Mouse (Mus musculus): ENCODE results near the gene Trnau1ap. TPM values are rescaled to one million over a fixed set of nuclear protein-coding genes. Genes with fewer than 3 reads are reported as not detected.
"Not testable (repeated sequence)": the region's sequence is repeated elsewhere in the genome, so short reads cannot be mapped to it uniquely, and the experiment has no call there.

Gene Trnau1ap
- polyA plus RNA-seq, 1 experiment from 2014 or later: 69.9 TPM

DNA sequence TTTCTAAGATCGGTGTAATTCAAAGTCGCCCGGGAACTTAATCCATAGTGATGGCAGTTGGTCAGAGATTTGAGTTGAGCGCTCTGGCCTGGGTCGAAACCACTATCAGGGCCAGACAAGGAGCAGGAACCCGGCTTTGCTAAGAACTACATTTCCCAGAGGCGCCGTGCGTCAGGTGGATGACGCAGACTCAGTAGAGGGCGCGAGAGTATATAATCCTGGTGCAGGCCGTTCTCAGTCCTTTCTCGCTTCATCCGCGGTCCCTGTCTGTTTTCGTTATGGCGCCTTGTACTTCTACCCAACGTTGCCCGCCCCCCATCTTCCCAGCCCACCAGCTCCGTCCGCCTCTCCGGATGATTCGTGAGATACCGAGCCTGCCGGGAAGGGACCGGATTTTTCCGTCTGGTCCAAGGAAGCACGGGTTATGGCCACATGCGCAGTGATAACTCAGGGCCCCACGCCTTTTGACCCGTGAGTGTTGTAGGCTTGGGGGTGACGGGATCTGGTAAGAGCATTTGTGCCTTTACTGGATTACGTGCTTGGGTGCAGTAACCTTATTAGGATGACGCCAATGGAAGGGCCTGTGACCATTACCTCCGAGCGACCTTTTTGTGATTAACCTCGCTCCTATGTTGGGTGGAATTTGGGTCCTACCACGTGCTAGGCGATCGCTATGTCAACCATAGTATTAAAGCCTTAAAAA, 20.8 kb downstream of the Trnau1ap start:
- Histone ChIP-seq H3K4me2 (peak overlapping the region; percentile 74), H3K4me1 (peaks cover 15% of the 10 kb centered on the region), H3K27ac (replicated peaks) (peak overlapping the region; percentile 85), H3K4me3 (replicated peaks) (peak overlapping the region; percentile 57), H3K27me3 (replicated peaks) (no peaks in the 10 kb centered on the region), H3K9ac (replicated peaks) (peak overlapping the region; percentile 79), H3K36me3 (peaks cover 36% of the 10 kb centered on the region), H3K9me3 (replicated peaks) (no peaks in the 10 kb centered on the region)
- WGBS: under 1% methylated on average over 41 of the region's 41 CpGs
- ATAC-seq (ENCODE audit: low FRiP score): peak; percentile 94

DNA sequence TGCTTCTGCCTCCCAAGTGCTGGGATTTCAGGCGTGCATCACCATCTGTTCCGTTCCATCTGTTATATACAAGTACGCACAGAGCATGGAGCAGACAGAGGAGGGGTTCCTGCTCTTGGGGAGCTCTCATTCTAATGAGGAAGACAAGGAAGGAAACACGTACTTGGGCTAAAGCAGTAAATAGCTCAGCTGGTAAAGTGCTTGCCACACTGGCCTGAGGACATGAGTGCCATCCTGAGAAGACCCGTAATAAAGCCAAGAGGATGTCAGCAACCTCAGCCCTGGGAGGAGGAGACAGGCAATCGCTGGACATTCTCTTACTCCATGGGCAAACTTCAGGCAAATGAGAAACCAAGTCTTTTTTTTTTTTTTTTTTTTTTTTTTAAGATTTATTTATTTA, 23.3 kb downstream of the Trnau1ap start:
- H3K9ac ChIP-seq (replicated peaks): no peak overlapping the region
- H3K36me3 ChIP-seq: peaks cover 10% of the 10 kb centered on the region
- no peak overlapping the region for H3K4me3 ChIP-seq (replicated peaks)
- no peak overlapping the region for H3K27ac ChIP-seq (replicated peaks)
- H3K27me3 ChIP-seq (replicated peaks): no peaks in the 10 kb centered on the region
- 75% methylated on average over 6 of the region's 6 CpGs for WGBS
- H3K4me2 ChIP-seq: no peak overlapping the region
- peaks cover 24% of the 10 kb centered on the region for H3K4me1 ChIP-seq
- no peak for ATAC-seq (ENCODE audit: low FRiP score)
- H3K9me3 ChIP-seq (replicated peaks): no peaks in the 10 kb centered on the region

DNA sequence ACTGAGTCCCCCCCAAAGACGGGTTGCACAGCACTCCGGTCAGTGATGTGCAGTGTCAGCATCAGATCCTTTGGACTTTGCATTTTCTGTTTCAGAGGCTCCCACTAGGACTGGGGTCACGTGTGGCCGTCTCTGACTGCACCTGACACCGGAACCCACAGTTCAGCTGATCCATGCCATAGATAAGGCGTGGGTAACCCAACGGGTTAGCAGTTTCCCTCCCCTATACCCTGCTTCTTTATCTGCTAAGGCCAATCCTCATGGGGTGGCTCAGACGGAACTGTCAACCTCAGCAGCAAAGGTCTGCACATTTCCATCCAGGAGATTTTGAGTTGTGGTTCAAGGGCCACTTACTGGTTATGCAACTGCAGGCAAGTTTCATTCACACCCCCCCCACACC, 24.1 kb downstream of the Trnau1ap start:
- H3K9me3 ChIP-seq (replicated peaks): no peaks in the 10 kb centered on the region
- no peak overlapping the region for H3K9ac ChIP-seq (replicated peaks)
- no peak overlapping the region for H3K4me2 ChIP-seq
- H3K4me3 ChIP-seq (replicated peaks): no peak overlapping the region
- no peaks in the 10 kb centered on the region for H3K27me3 ChIP-seq (replicated peaks)
- peaks cover 20% of the 10 kb centered on the region for H3K4me1 ChIP-seq
- 89% methylated on average over 8 of the region's 8 CpGs for WGBS
- ATAC-seq (ENCODE audit: low FRiP score): no peak
- peaks cover 3% of the 10 kb centered on the region for H3K36me3 ChIP-seq
- no peak overlapping the region for H3K27ac ChIP-seq (replicated peaks)

DNA sequence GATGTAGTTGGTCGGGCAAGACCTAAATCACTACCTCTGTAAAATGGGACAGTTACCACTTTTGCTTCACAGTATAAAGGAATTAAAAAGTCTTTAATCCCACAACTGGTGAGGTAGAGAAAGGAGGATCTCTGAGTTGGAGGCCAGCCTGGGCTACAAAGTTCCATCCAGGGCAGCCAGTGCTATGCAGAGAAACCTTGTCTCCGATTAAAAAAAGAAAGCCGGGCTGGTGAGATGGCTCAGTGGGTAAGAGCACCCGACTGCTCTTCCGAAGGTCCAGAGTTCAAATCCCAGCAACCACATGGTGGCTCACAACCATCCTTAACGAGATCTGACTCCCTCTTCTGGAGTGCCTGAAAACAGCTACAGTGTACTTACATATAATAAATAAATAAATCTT, 25.9 kb downstream of the Trnau1ap start:
- H3K27ac ChIP-seq (replicated peaks); H3K27me3 ChIP-seq (replicated peaks); ATAC-seq (ENCODE audit: low FRiP score); H3K36me3 ChIP-seq; H3K9me3 ChIP-seq (replicated peaks); H3K9ac ChIP-seq (replicated peaks): not testable (repeated sequence)
- Histone ChIP-seq H3K4me1 (peaks cover 12% of the 10 kb centered on the region), H3K4me2 (peak overlapping the region; percentile 61), H3K4me3 (replicated peaks) (peak overlapping the region; percentile 40)
- 43% methylated on average over 6 of the region's 6 CpGs for WGBS

DNA sequence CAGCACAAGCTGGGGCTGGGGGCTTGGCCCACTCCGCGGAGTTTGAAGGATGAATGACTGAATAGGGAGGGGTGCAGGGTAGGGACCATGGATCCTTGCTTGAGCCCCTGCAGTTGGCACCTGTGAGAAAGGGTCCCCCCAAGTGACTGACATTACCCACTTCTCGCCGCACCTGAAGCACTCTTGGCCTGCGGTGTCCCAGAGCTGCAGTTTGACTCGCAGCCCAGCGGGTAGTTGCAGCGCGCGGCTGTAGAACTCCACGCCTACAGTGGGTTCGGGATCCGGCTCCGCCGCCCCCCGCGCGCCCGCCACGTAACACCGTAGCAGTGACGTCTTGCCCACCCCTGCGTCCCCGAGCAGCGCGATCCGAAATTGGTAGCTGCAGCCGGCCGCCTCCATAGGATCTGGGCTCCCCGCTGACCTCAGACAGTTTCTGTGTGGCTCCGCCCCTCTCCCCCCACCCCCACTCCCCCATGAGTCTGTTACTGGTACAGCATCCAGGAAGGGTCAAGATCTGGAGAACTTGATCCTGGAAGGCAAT, 26.3 kb downstream of the Trnau1ap start, which contains the start of gene Rab42:
Gene Rab42 (minus strand): TSS at position 447 of the 541 bp plus-strand sequence.
- Histone ChIP-seq H3K9me3 (replicated peaks) (no peaks in the 10 kb centered on the region), H3K27ac (replicated peaks) (no peak within 1 kb of the TSS), H3K9ac (replicated peaks) (peak within 1 kb of the TSS; percentile 37), H3K36me3 (no peaks in the 10 kb centered on the region), H3K27me3 (replicated peaks) (no peaks in the 10 kb centered on the region), H3K4me2 (peak within 1 kb of the TSS; percentile 61), H3K4me1 (peaks cover 9% of the 10 kb centered on the region), H3K4me3 (replicated peaks) (peak within 1 kb of the TSS; percentile 40)
- 1% methylated on average over 31 of the region's 31 CpGs for WGBS
- peak; percentile 40 for ATAC-seq (ENCODE audit: low FRiP score)

DNA sequence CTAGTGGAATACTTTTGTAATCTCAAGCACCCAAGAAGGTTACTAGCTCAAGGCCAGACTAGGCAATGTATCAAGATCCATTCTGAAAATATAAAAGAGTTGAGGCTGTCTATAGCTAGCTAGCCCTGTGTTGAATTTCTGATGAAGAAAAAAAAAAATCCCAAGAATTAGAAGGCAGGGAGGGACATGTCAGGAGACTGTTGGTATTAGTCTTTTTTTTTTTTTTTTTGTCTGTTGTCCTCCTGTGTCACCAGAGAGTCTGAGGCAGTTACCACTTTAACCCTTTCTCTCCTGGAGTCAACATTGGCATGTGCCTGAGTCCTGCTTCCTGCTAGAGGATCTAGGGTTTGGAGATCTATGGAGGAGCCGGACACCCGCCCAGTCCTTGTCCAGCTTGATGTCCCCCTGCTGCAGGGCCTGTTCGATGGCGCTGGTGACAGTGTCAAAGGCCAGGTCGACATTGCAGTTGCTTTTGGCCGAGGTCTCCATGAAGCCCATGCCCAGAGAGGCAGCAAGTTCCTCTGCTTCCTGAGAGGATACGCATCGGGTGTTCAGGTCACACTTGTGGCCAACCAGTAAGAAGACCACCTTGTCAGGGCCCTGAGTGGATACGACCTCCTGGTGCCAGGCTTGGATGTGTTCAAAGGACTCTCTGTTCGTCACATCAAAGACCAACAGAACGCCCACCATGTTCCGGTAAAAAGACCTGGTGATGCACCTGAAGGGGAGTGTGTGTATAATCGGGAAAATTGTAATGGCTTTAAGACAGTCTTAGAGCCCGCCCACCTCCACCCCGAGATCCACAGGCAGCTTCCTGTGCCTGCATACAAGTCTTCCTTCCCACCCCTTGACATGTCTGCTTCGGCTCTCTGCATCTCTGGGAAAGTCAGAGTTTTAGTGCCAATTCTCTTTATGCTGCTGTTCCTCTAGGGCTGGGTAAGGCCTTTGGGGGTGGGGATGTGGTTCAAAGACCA, 27.1 kb downstream of the Trnau1ap start:
- 70% methylated on average over 16 of the region's 16 CpGs for WGBS
- peak overlapping the region; percentile 40 for H3K4me3 ChIP-seq (replicated peaks)
- ATAC-seq (ENCODE audit: low FRiP score): peak; percentile 4; the same call in 1 of the 2 replicates
- H3K36me3 ChIP-seq: no peaks in the 10 kb centered on the region
- peaks cover 9% of the 10 kb centered on the region for H3K4me1 ChIP-seq
- H3K27me3 ChIP-seq (replicated peaks): no peaks in the 10 kb centered on the region
- no peaks in the 10 kb centered on the region for H3K9me3 ChIP-seq (replicated peaks)
- no peak overlapping the region for H3K27ac ChIP-seq (replicated peaks)
- peak overlapping the region; percentile 37 for H3K9ac ChIP-seq (replicated peaks)
- peak overlapping the region; percentile 61 for H3K4me2 ChIP-seq

DNA sequence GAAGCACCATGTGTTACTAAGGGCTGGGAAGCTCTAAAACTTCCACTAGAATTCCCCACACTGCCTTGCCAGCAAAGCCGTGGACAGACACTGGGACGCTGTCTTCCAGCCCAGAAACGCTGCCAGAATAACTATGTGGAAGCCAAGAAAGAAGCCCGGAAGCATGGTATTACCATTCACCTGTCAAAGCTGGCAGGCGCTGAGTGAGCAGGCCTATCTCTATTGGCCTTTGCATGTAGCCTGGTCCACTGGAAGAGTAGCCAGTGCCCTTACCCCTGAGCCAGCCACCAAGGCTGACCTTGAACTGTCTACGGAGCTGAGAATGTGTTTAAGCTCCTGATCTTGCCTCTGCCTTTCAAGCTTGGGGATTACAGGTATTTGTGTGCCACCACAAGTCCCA, 27.9 kb downstream of the Trnau1ap start:
- H3K27ac ChIP-seq (replicated peaks): no peak overlapping the region
- no peak for ATAC-seq (ENCODE audit: low FRiP score)
- H3K4me2 ChIP-seq: no peak overlapping the region
- 92% methylated on average over 6 of the region's 6 CpGs for WGBS
- no peak overlapping the region for H3K9ac ChIP-seq (replicated peaks)
- no peaks in the 10 kb centered on the region for H3K27me3 ChIP-seq (replicated peaks)
- H3K9me3 ChIP-seq (replicated peaks): no peaks in the 10 kb centered on the region
- no peaks in the 10 kb centered on the region for H3K36me3 ChIP-seq
- no peak overlapping the region for H3K4me3 ChIP-seq (replicated peaks)
- peaks cover 9% of the 10 kb centered on the region for H3K4me1 ChIP-seq

DNA sequence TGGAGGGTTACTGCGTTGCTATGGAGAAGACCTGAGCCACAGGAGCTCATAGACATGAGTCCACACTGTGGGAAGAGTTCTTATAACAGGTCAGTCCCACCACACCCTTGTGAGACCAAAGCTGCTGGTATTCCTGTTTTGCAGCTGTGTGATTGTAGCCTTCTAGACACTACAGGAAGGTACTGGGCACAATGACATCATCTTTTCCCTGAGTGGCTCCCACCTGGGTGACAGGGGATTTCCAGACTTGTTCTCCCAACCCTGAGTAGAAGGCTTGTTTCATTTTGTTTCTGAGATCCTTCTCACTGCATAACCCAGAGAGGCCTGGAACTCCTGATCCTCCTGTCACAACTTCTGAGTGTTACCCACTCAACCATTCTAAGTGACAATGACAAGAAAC, 29.5 kb downstream of the Trnau1ap start:
- WGBS: 90% methylated on average over 1 of the region's 1 CpGs
- Histone ChIP-seq H3K36me3 (0 out of 2 replicates have a peak, but pooled peaks cover 4% of the 10 kb centered on the region), H3K9ac (replicated peaks) (no peak overlapping the region), H3K4me1 (peaks cover 9% of the 10 kb centered on the region), H3K27me3 (replicated peaks) (no peaks in the 10 kb centered on the region), H3K4me2 (no peak overlapping the region), H3K27ac (replicated peaks) (no peak overlapping the region), H3K9me3 (replicated peaks) (no peaks in the 10 kb centered on the region), H3K4me3 (replicated peaks) (no peak overlapping the region)
- ATAC-seq (ENCODE audit: low FRiP score): no peak

DNA sequence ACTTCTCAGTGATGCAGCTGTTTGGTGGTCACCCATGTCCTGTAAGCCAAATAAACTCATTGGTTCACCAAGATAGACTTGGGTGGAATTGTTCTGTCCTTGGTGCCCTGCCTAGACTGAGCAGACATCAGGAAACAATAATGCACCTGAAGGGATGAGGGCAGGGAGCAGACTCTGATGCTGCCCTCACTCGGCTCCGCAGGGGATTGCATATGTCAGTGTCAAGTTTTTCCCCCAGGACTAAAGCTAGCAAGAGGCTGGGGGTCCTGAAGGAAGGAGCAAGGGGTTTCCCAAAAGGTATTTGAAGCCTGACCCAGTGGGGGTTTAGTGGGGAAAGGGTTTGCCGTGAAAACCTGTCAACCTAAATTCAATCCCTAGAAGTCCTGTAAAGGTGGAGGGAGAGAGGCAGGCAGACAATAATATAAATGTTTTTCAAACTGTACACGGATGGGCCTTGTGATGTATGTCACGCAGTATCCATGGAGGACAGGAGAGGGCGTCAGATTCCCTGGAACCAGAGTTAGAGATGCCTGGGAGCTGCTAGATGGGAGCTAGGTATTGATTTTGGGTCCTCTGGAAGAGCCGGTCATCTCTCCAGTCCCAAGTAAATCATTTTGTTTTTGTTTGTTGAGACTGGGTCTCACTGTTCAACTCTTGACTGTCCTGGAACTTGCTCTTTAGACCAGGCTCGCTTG, 33.5 kb downstream of the Trnau1ap start:
- H3K27me3 ChIP-seq (replicated peaks): no peaks in the 10 kb centered on the region
- 41% methylated on average over 8 of the region's 8 CpGs for whole genome bisulfite sequencing
- H3K36me3 ChIP-seq: peaks cover 24% of the 10 kb centered on the region
- no peak for ATAC-seq (ENCODE audit: low FRiP score)
- H3K9ac ChIP-seq (replicated peaks): no peak overlapping the region
- no peaks in the 10 kb centered on the region for H3K4me1 ChIP-seq
- no peaks in the 10 kb centered on the region for H3K9me3 ChIP-seq (replicated peaks)
- H3K4me2 ChIP-seq: no peak overlapping the region
- no peak overlapping the region for H3K27ac ChIP-seq (replicated peaks)
- H3K4me3 ChIP-seq (replicated peaks): no peak overlapping the region

DNA sequence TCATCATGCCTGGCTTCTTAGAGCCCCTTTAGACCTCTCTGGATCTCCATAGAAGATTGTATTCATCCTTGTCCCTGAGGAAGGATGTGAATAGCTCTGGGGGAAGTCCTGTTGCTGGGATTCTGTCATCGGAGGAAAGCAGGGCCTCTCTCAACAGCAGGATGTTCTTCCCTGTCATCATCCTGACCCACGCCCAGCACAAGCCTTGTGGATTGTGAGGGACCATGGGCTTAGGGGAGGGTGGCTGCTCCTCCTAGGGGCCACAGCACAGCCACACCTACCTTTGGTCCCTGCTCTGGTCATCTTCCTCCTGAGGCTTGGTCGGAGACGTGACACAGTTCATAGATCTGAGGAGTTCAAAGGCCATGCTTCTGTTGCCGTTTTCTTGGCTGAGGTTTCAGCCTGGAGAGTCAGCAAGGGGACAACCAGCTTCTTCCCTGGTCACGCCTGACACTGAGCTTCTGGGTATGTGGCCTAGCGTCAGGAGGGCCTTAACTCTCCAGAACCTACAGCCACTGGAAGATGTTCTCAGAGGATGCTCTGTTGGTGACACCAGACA, 35.6 kb downstream of the Trnau1ap start:
- H3K4me3 ChIP-seq (replicated peaks): no peak overlapping the region
- H3K9me3 ChIP-seq (replicated peaks): no peaks in the 10 kb centered on the region
- H3K27me3 ChIP-seq (replicated peaks): no peaks in the 10 kb centered on the region
- peaks cover 36% of the 10 kb centered on the region for H3K36me3 ChIP-seq
- 85% methylated on average over 7 of the region's 7 CpGs for WGBS
- H3K4me1 ChIP-seq: no peaks in the 10 kb centered on the region
- no peak overlapping the region for H3K4me2 ChIP-seq
- H3K9ac ChIP-seq (replicated peaks): no peak overlapping the region
- ATAC-seq (ENCODE audit: low FRiP score): no peak
- no peak overlapping the region for H3K27ac ChIP-seq (replicated peaks)

DNA sequence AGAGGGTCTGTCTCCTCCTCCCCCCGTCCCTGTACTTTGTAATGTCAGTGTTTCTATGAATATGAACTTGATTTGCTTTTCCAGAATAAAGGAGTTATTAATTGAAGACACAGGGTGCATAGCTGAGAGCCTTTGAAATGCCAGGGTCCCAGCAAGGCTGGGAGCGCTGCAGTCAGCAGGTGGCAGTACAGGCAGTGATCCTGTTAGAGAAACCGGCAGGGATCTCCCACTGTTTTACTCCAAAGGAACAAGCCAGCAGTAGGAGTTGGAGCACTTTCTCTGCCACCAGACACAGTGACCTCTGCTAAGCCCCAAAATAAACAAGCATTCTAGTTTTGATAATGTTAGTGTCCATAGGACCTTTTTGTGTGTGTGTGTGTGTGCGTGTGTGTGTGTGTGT, 36.4 kb downstream of the Trnau1ap start:
- H3K4me3 ChIP-seq (replicated peaks): no peak overlapping the region
- no peak for ATAC-seq (ENCODE audit: low FRiP score)
- H3K9ac ChIP-seq (replicated peaks): no peak overlapping the region
- H3K27me3 ChIP-seq (replicated peaks): no peaks in the 10 kb centered on the region
- H3K27ac ChIP-seq (replicated peaks): no peak overlapping the region
- H3K4me1 ChIP-seq: no peaks in the 10 kb centered on the region
- H3K4me2 ChIP-seq: no peak overlapping the region
- H3K36me3 ChIP-seq: peaks cover 36% of the 10 kb centered on the region
- no peaks in the 10 kb centered on the region for H3K9me3 ChIP-seq (replicated peaks)
- 44% methylated on average over 4 of the region's 4 CpGs for WGBS

Data from neural tube, embryonic 15.5 days (tissue).